Mouse (Mus musculus) lung, adult 2 months (tissue): Measurements from ENCODE around the gene Olfr92.

ENCODE experiments used
- CTCF ChIP-seq: fragments of 200-500 bp; IDR thresholded peaks from 2 replicates; pipeline ENCODE4 v1.5.1; 2011; ENCODE audit warnings: mild to moderate bottlenecking, low read length, control low read depth; ENCODE audit not compliant: insufficient read depth
- POLR2A ChIP-seq: fragments of 200-500 bp; IDR thresholded peaks from 2 replicates; pipeline ENCODE4 v1.6.1; 2011; ENCODE audit warnings: low read depth, mild to moderate bottlenecking, control low read depth, low read length, borderline replicate concordance; ENCODE audit errors: extremely low read depth

DNA sequence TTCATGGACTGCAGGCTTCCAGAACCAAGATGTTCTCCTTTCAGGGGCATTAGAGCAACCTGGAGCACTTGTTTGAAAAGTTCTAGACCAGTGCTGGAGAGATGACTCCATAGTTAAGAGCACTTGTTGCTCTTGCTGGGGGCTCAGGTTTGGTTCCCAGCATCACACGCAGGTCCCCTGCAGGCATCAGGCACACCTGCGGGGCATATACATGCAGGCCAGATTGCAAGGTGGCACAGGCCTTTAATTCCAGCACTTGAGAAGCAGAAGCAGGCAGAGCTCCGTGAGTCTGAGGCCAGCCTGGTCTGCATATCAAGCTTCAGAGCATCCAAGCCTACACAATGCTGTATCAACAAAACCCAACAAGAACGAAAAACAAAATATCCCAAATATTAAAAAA is 38.2 kb downstream of the Olfr92 start:
- TF ChIP-seq CTCF, result no peak
- TF ChIP-seq POLR2A, result no peak
